Mouse (Mus musculus) ES-Bruce4 (cell line): ENCODE data around the gene Sox5.

ENCODE experiments used
- CTCF ChIP-seq: IDR thresholded peaks from one replicate; pipeline ENCODE4 v1.8.1; 2011; ENCODE audit warnings: low read depth, low read length
- EP300 ChIP-seq: IDR thresholded peaks from 2 replicates; pipeline ENCODE4 v1.6.1; 2011; ENCODE audit warnings: low read depth, low read length; ENCODE audit not compliant: insufficient read depth
- POLR2A ChIP-seq: IDR thresholded peaks from one replicate; pipeline ENCODE4 v1.8.1; 2011; ENCODE audit warnings: low read length; ENCODE audit not compliant: insufficient read depth

- TF ChIP-seq POLR2A (no peak), CTCF (no peak), EP300 (no peak)
These were observed 135.4 kb downstream of the Sox5 start for GRCm38 (mm10) chr6:144646331-144646730.
